Mouse (Mus musculus) adrenal gland, postnatal 25 days (tissue): ENCODE results near the gene Mlec. TPM values are rescaled to one million over a fixed set of nuclear protein-coding genes. Genes with fewer than 3 reads are reported as not detected.
"Not testable (repeated sequence)": the region's sequence is repeated elsewhere in the genome, so short reads cannot be mapped to it uniquely, and the experiment has no call there.

ENCODE experiments used
- DNase-seq: peaks from one replicate; pipeline ENCODE4 v3.0.0; 2021; ENCODE audit warnings: mixed read lengths
- total RNA-seq: library from RNA; stranded (reverse); gene quantifications from 2 replicates; pipeline ENCODE4 v1.2.3, GENCODE M21; 2021

Mlec gene
- total RNA-seq, 1 experiment from 2014 or later: 194 TPM

DNA sequence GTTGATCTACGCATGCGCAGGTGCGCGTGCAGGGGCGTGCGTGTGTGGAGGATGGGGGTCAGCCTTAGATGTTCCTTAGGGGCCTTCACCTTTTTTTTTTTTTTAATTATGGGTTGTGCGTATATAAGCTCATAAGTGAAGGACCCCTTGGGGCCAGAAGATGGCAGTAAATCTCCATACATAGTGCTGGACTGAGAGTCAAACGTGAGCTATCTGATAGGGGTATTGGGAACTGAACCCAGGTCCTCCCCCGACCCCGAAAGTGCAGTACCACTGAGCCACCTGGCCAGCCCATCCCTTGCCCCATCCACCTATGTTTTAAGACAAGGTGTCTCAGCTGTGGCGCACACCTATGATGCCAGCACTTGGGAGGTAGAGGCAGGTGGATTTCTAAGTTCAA lies 21.6 kb upstream of the Mlec start:
- no peak for DNase-seq

DNA sequence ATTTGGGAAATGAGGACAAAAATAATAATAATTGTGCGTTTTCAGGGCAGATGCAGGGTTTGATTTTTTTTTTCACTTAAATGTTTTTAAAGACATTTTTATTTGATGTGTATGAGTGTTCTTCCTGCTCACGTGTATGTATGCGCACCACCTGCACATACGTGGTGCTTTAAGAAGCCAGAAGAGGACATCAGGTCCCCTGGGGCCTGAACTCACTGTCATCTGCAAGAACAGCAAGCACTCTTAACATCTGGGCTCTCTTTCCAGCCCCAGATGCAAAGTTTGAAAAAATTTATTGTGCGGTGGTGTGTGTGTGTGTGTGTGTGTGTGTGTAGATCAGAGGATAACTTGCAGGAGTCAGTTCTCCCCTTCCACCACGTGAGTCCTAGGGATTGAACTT lies 19.9 kb upstream of the Mlec start:
- DNase-seq: no peak

DNA sequence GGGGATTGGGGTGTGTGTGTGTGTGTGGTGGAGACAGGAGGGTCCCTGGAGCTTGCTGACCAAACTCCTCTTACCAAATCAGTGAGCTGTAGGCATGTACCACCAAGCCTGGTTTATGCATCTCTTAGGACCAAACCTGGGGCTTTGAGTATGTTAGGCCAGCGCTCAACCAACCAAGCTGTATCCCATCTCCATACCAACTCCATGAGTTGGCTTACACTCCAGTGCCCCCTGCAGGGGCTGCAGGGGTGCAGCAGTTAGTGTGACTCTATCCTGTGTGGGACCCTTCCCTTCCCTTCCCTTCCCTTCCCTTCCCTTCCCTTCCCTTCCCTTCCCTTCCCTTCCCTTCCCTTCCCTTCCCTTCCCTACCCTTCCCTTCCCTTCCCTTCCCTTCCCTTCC lies 16.6 kb upstream of the Mlec start:
- no peak for DNase-seq

DNA sequence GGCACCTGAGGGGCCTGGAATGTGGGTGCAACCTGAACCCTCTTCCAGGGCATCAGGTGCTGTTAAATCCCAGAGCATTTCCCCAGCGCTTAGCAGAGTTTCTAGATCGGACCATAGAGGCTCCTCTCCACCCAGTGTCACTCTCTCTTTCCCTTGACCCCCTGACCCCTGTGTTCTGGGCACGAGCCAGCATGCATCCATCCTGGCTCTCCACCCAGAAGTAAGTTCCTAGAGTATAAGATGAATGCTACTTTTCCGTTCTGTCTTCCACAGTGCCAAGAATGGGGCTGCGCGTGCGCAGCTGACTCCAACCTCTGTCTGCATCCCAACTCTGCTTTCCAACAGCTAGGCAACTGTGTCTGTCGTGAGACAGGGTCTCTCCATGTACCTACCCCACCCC lies 12.2 kb upstream of the Mlec start:
- DNase-seq: no peak

DNA sequence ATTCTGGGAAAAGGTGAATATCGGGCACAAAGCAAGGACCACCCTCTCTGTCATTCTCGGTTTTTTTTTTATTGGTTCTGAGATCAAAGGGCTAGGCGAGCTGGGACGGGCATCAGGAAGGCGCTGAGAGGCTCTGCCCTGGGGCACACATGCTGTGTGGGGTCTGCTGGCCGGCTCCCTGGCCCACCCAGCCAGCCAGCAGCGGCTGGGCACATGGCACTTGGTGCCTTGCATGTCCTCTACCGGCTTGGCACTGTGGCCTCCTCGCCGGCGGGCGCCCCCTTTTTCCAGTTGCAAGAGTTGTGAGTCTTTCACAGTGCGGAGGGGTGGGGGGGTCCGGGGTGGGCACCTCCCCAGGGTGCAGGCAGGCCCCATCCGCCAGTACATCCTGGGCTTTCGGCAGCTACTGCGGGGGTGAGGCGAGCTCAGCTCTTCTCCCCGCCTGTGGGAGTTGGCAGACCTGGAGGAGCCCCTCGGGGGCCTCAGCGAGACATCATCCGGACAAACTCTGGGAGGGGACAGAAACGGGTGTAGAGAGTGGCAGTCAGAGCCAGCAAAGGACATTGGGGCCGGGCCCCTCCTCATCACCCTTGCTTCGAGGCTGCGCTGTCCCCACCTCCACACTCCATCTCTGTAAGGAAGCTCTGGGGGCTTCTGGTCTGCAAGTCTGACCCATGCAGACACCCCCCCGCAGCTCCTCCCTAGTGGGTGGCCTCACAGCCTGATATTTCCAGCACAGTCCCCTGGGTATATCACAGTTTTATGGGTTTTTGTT lies 10.8 kb upstream of the Mlec start:
- DNase-seq: no peak

DNA sequence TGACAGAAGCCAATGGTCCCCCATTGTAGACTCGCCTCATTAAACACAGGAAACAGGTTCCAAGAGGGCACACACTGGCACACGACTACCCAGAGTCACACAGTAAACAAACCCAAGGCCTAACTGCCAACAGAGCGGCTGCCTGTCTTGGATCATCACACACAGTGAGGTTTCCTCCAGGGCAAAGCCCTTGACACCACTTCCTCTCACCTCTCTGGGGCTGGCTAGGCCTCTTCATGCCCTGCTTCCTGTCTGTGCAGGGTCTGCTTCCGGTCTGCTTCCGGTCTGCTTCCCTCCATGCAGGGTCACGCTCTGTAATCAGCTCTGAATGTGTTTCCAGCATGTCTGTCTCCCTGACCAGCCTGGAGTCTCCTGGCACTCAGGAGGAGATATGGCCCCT lies 9.4 kb upstream of the Mlec start:
- no peak for DNase-seq

DNA sequence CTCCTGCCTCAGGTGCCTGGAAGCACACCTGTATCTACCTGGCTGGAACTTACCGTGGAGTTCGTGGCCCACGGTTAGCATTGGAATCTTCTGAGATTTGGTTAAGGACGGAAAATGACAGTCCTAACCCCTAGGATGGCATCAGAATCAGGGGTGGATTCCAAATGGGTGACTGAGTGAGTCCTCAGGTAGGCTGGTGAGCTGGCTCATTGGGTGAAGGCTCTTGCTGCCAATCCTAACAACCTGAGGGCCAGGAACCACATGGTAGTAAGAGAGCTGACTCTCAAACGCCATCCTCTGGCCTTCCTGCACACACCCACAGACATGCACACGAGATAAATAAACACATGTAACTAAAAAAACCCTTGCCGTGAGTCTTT lies 8.8 kb upstream of the Mlec start:
- no peak for DNase-seq

DNA sequence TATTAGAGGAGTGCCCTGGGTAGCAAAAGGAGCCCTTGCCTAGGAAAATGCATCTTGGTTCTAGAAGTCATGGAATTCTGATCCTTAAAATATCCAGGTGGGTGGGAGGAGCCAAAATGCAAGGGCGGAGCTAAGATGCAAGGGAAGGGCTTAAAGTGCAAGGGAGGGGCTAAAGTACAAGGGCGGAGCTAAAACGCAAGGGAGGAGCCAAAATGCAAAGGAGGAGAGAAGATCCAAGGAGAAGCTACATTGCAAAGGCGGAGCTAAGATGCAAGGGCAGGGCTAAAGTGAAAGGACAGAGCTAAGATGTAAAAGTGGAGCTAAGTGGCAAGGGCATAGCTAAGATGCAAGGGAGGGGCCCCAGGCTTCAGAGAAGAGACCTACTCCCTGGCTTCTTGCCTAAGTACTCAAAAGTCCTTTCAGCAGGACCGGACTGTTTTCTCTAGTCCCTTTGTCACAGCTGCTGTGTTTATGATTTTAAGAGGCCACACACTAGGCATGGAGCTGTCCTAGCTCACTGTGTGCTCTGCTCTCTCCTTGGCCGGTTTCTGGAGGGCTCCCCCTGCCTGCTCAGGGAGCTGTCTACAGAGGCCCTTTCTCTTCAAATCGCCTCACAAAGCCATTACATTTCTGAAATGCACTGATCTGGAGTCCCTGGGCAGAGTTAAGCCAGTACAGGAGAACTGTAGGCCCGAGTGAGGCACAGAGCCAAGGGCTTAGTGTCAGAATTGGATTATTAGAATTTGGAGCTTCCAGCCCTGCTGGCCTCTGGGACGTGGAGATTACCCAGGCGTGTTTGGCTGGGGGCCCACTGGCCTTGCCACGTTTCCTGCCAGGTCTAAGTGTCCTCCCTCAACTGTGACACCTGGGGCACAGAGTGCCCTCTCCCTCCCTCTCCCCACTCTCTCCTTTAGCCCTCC lies 8.2 kb upstream of the Mlec start:
- DNase-seq: peak; percentile 33

DNA sequence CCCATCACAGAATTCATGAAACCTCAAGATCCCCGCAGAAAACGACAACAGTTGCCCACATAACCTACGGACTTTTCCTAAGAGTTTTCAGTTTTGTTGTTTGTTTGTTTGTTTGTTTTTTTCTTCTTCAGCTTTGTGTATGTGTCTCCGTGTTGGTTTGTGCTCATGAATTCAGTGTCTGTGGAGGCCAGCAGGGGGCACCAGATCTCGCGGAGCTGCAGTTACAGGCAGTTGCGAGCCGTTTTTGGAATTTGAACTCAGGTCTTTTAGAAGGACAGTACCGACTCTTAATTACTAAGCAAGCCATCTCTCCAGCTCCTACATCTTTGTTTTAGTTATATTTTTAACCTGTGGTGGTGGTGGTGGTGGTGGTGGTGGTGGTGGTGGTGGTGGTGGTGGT lies 7.4 kb upstream of the Mlec start:
- peak; percentile 36 for DNase-seq

DNA sequence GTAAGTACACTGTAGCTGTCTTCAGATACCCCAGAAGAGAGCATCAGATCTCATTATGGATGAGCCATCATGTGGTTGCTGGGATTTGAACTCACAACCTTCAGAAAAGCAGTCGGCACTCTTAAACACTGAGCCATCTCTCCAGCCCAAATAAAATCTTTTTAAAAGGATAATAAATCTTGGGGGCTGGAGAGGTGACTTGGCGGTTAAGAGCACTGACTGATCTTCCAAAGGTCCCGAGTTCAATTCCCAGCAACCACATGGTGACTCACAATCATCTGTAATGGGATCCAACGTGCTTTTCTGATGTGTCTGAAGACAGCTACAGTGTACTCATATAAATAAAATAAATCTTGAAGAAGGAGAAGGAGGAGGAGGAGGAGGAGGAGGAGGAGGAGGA lies 6.5 kb upstream of the Mlec start:
- not testable (repeated sequence) for DNase-seq

DNA sequence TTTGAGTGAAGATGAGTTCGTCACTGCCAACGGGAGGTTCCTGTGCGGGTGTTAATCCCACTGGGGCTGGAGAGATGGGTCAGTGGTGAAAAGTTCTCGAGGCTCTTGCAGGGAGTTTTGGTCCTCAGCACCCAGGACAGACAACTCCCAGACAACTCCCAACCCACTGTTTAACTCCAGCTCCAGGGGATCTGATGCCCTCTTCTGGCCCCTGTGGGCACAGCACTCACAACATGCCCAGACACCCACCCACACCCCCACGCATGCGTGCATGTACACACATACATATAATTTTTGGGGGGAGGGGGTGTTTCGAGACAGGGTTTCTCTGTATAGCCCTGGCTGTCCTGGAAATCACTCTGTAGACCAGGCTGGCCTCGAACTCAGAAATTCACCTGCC lies 5.6 kb upstream of the Mlec start:
- peak; percentile 67 for DNase-seq

DNA sequence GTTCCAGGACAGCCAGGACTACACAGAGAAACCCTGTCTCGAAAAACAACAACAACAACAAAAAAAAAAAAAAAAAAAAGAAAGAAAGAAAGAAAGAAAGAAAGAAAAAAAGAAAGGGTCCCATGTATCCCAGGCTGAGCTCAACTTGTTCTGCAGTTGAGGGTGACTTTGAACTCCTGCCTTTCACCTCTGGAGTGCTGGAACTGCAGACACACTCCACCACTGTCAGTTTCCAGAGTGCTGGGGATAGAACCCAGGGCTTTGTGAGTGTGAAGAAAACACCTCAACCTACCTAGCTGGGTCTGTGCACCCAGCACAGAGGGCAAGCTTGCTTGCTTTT lies 3.9 kb upstream of the Mlec start:
- not testable (repeated sequence) for DNase-seq

DNA sequence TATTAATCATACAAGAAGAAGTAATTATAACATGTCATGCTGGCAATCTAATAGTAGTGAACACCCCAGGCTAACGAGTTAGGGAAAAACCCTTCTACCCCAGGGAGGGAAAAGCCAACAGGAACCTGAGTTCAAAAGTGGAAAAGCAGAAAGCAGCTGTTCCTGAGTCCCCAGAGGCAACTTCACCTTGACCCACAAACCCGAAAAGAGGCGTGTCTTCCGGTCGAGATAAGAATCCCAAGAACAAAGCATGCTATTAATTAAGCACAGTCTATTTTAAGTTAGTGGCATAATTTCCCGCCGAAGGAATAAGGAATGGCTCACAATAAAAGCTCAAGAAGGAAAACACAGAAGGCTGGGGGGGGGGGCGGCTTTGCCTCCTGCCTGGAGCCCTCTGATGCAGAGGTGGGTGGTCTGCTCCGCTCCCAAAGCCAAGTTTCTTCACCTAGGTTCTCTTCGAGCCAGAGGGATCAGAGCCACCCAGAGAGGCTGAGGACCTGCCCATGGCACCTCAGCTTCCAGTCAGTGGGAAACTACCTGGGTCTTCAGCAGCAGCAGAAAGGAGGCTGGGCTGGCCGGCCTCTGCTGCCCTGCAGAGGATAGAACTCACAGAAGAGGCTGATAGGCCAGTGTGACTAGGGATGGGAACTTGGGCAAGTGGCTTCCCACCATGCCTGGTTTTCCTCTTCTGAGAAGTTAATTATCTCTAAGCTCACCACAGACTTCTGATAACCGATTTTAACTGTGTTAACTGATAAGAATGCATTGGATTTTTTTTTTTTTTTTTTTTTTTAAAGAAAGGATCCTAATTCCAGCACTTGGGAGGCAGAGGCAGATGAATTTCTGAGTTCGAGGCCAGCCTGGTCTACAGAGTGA lies 3.3 kb upstream of the Mlec start:
- no peak for DNase-seq

DNA sequence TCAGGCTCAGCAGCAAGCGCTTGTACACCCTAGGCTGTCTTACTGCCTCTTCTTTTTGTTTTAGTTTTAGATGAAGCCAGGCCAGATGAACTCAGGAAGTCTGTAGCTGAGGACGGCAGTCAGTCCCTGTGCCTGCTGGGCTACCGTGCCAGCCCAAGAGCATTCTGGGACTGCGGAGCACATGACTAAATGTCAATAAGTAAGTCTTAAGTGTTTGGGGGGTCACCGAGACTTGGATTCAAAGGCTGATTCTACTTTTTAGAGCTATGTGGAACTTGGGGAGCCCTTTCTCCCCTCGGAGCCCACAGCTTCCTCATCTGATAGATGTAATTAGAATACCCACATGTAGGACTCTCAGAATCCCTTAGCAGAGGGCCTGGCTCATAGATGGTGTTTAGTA lies 2.7 kb upstream of the Mlec start:
- DNase-seq: no peak

DNA sequence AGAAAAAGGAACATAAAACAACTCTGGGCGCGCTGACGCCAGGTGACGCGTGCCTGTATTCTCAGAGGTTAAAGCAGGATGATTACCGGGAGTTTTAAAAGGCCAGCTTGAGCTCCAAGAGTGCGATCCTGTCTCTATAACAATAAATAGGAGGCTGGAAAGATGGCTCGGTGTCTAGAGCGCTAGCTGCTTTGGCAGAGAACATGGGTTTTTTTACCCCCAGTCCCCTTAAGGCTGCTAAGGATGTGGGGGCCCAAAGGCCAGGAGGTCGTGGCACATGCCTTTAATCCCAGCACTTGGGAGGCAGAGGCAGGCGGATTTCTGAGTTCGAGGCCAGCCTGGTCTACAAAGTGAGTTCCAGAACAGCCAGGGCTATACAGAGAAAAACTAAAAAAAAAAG lies 1.2 kb upstream of the Mlec start:
- DNase-seq: no peak

DNA sequence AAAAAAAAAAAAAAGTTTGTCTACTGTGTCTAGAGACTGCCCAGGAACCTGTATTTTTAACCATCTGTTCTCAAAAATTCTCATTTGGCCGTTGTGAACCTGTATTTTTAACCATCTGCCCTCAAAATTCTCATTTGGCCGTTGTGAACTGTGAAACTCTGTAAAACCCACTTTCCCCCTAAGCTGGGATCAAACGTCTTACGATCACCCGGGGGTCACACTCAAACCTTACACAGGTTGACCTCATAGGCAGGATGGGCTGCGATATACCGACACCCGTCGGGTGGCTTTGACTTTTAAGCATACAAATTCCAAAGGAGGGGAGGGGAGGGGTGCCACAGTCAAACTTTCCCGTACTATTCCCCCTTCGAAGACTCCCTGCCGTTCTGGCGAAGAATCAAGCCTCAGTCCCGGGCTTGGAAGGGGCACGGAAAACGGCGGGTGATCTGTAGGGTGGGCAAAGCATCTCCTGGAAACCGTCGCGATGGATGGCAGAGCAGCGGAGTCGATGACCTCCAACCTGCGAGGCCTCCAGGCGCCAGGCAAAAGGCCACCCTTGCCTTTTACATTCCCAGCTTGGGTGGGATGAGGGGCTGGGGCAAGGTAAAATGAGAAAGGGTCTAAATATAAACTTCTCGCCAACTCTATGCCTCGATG lies 918 bp downstream of the Mlec start:
- no peak for DNase-seq

DNA sequence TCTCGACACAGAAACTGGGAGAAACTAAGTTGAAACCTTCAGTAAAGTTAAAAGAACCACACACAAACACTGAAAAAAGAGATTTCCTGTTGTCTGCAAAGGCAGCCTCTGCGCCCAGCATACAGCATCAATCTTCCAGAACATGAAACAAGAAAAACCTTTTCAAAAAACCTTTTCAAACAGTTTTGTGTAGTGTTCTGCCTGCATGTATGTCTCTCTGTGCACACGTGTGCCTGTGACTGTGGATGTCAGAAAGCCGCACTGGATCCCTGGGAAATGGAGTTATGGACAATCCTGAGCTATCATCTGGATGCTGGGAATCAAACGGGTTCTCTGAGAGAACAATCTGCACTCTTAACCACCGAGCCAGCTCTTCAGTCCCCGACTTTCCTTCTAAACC lies 1.6 kb downstream of the Mlec start:
- DNase-seq: no peak

DNA sequence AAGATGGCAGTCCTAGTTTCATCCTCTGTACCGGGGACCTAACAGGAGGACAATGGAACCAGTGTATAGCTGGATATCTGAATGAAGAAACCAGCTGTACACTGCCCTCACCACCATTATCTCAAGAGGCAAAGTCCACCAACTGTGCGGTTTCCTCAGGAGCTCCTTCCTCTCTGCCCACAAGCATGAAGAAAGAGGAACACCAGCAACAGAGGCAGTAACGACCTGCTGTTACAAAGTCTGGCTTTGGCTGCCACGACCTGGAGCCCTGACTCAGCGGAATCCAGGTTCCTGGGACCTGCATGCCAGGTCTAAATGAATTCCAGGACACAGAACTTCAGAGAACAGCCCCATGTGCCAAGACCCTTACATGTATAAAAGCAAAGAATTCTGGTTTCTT lies 2.1 kb downstream of the Mlec start:
- no peak for DNase-seq

DNA sequence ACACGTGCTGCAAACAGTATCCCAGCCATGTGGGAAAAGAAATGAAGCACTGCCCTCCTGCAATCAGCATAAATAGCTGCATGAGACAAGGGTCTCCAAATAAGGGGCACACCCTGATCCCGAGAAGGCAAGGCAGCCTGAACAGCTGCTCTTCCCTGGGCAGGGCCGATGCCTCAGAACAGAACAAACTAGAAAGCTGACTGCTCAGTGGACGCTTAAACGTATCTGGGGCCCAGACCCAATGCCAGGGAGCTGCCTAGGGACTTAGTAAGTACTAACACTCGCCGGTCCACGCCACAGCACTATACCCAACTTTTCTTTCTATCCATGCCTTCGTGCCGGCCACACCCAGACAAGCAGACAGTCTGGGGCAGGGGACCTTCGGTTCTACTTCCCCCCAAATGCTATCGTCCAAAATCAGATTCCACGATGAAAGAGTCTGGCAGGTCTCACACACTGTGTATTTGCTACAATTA lies 2.8 kb downstream of the Mlec start:
- no peak for DNase-seq

DNA sequence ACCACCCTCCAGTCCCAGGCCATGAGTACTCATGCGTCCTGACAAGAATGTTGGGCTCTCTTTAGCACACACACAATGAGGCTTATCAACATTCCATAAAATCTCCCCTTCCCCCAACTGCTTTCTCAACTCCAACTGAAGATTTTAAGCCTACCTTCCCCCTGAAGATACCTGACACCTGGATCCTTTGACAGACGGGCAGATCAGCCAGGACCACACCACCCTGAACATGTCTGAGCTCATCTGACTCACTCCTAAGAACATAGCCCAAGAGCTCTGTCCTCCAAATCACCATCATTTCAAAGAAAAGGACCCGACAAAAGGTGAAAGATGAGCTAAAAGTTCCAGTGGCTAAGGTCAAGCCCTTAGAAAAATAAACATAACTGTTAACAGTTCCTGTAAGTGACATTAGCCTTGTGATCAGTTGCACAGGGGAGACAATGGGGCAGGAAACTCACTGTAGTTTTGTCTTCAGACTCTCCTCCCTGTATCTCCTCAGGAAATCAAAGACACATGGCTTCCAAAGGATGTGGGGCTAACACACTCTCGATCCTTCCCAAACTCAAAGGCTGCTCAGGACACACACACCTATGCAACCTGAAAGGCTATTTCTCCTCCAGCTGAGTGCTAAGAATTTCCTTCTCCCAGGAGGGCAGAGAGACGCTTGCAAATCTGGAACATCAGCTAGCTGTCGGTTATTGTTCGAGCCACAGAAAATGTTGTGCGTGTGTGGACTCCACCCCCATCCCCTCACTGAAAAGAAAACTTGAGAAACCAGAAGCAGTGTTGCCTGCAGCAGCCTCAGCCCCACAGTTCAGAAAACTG lies 5.6 kb downstream of the Mlec start:
- DNase-seq: no peak

DNA sequence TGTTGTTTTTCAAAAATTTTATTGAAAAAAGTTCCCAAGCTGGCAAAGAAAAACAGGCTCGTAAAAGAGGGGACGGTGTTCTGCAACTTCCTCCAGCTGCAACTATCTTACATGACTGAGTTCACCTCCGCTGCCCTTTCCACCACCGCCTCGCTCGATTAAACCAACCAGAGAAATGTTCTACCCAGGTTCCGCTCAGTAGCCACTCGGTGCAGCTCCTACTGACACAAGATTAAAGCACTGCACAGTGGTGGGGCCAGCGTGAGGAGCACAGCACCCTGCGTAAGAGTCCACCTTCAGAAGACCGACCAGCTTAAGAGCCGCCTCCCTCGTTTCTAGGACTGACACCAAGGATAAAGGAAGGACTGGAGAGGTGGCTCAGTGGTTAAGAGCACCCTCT lies 6.5 kb downstream of the Mlec start:
- no peak for DNase-seq
